Mouse (Mus musculus) limb, embryonic 14.5 days (tissue): ENCODE measurements at regions not wholly inside any gene's neighbourhood (a gene's known extent, or its start where the extent isn't known, plus 50 kb on each side); places are given as distances from the start of the nearest gene placed in this dataset.

ENCODE experiments used
- ATAC-seq: fragments of 200-750 bp; cut with Nextera tagmentation; 2 replicates; pipeline ENCODE4 v1.8.0; 2017; ENCODE audit warnings: low read depth, moderate number of reproducible peaks, moderate TSS enrichment; ENCODE audit not compliant: low FRiP score
- DNase-seq: peaks from one replicate; pipeline ENCODE4 v3.0.0-alpha.2; 2015; ENCODE audit warnings: low spot score
- H3K27ac ChIP-seq: fragments of 300-500 bp; sonication (generic); replicated peaks from 2 replicates; pipeline ENCODE4 v1.5.1; 2014; ENCODE audit warnings: low read depth, mild to moderate bottlenecking, low read length, moderate library complexity, mixed read lengths
- H3K27me3 ChIP-seq: fragments of 300-500 bp; sonication (generic); 2 replicates; pipeline ENCODE4 v1.6.1; 2014; ENCODE audit warnings: low read length, mixed read lengths; ENCODE audit not compliant: control insufficient read depth, insufficient read depth
- H3K36me3 ChIP-seq: fragments of 300-500 bp; sonication (generic); 2 replicates; pipeline ENCODE4 v1.6.1; 2014; ENCODE audit warnings: mild to moderate bottlenecking, low read length, moderate library complexity, mixed read lengths; ENCODE audit not compliant: control insufficient read depth, insufficient read depth
- H3K4me1 ChIP-seq: fragments of 300-500 bp; sonication (generic); 2 replicates; pipeline ENCODE4 v1.6.1; 2014; ENCODE audit warnings: antibody characterized with exemption, low read length, mixed read lengths; ENCODE audit not compliant: control insufficient read depth, insufficient read depth
- H3K4me2 ChIP-seq: fragments of 300-500 bp; sonication (generic); replicated peaks from 2 replicates; pipeline ENCODE4 v1.6.1; 2014; ENCODE audit warnings: low read depth, mild to moderate bottlenecking, low read length, moderate library complexity; ENCODE audit not compliant: severe bottlenecking
- H3K4me3 ChIP-seq: fragments of 300-500 bp; sonication (generic); replicated peaks from 2 replicates; pipeline ENCODE4 v1.5.1; 2014; ENCODE audit warnings: low read length
- H3K9ac ChIP-seq: fragments of 300-500 bp; sonication (generic); 2 replicates; pipeline ENCODE4 v1.6.1; 2014; ENCODE audit warnings: mild to moderate bottlenecking, low read depth, low read length, moderate library complexity; ENCODE audit not compliant: severe bottlenecking
- H3K9me3 ChIP-seq: fragments of 300-500 bp; sonication (generic); 2 replicates; pipeline ENCODE4 v1.6.1; 2016; ENCODE audit warnings: low read length; ENCODE audit not compliant: control insufficient read depth
- POLR2A ChIP-seq: fragments of 200-500 bp; IDR thresholded peaks from 2 replicates; pipeline ENCODE4 v1.8.0; 2012; ENCODE audit warnings: inconsistent platforms, mild to moderate bottlenecking, moderate library complexity, borderline replicate concordance; ENCODE audit not compliant: insufficient read depth, insufficient read length; ENCODE audit errors: extremely low read depth
- WGBS: fragments of 180-500 bp; shearing (Covaris S2); extraction: QIAGEN DNeasy Blood & Tissue Kit; methylation state at CpG from one replicate; pipeline ENCODE4 v1.1.7; 2014; 5-methylcytosine and 5-hydroxymethylcytosine counted together

DNA sequence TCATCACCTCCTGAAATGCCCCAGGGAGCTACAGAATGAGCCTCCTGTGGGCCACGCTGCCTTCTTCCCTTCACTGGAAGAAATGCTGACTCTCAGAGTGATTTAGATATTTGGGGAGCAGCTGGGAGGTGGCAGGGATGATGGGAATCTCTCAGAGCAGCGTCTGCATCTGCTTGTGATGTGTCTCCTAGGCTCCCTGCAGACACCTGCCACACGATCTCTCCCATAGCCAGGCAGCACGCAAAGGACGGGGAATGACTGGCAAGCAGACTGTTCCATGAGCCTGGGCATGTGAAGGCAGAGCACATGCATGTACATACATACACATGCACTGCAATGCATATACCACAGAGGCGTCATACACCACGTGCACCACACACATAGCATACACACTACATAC lies 133.4 kb upstream of the Gadl1 start:
- Histone ChIP-seq H3K4me2 (no peak overlapping the region), H3K9ac (no peak overlapping the region), H3K4me1 (no peaks in the 10 kb centered on the region), H3K9me3 (no peaks in the 10 kb centered on the region), H3K36me3 (no peaks in the 10 kb centered on the region), H3K27me3 (no peaks in the 10 kb centered on the region), H3K4me3 (no peak overlapping the region), H3K27ac (no peak overlapping the region)
- DNase-seq (no peak), ATAC-seq (no peak)
- 73% methylated on average over 7 of the region's 7 CpGs for WGBS
- TF ChIP-seq POLR2A: no peak

DNA sequence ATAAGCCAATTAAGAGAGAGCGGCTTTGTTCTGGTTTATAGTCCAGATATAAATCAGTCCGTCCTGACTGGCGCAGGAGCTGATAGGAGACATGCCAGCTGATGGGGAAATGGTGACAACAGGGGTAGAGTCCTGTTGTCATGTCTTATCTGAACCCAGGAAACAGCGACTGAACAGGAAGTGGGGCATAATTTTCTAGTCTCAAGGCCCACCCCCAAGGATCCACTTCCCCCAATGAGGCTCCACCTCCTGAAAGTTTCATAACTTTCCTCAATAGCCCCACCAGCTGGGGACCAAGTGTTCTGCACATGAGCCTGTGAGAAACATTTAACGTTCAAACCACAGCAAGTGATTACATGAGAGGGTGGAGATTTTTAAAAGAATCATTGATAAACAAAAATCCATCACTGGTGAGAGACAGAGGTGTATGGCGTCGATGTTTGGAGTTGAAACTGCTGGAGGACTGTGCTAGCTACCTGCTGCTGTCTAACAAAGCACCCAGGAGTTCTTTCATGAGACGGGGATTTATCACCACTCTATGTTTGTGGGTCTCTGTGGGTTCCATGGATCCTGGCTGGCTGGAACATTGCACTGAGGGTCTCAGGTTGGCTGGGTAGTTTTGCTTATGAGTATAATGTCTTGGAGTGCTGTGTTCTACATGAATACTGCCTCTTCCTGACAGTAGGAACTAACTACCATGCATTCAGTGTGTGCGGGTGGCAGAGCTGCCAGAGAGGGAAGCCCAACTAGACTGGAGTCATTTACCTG lies 132.0 kb upstream of the Gadl1 start:
- Histone ChIP-seq H3K27me3 (no peaks in the 10 kb centered on the region), H3K4me1 (no peaks in the 10 kb centered on the region), H3K9me3 (no peaks in the 10 kb centered on the region), H3K27ac (no peak overlapping the region), H3K9ac (no peak overlapping the region), H3K4me3 (no peak overlapping the region), H3K36me3 (no peaks in the 10 kb centered on the region), H3K4me2 (no peak overlapping the region)
- DNase-seq (no peak), ATAC-seq (no peak)
- no peak for TF ChIP-seq POLR2A
- WGBS: 70% methylated on average over 9 of the region's 9 CpGs

DNA sequence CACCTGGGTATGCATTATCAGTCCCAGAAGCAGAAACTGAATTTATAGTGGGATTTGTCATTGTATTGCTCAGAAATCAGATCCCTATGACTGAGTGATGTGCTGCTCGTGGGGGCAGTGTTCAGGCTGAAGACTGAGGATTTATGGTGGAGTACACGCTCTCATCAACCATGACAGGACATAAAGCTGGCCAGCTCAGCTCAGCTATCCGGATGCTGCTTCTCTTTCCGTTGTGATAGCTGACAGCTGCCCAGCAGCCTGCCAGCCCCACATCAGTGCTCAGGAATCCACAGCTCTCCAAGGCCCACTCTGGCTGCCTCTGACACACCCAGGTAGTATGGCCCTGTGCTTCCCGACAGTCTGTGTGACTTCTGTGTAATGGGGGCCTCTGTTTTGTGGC lies 130.4 kb upstream of the Gadl1 start:
- H3K27ac ChIP-seq: no peak overlapping the region
- H3K9me3 ChIP-seq: no peaks in the 10 kb centered on the region
- H3K9ac ChIP-seq: no peak overlapping the region
- ATAC-seq (no peak), DNase-seq (no peak)
- WGBS: 38% methylated on average over 5 of the region's 5 CpGs
- H3K4me1 ChIP-seq: no peaks in the 10 kb centered on the region
- H3K36me3 ChIP-seq: no peaks in the 10 kb centered on the region
- H3K4me3 ChIP-seq: no peak overlapping the region
- H3K4me2 ChIP-seq: no peak overlapping the region
- H3K27me3 ChIP-seq: no peaks in the 10 kb centered on the region
- no peak for TF ChIP-seq POLR2A

DNA sequence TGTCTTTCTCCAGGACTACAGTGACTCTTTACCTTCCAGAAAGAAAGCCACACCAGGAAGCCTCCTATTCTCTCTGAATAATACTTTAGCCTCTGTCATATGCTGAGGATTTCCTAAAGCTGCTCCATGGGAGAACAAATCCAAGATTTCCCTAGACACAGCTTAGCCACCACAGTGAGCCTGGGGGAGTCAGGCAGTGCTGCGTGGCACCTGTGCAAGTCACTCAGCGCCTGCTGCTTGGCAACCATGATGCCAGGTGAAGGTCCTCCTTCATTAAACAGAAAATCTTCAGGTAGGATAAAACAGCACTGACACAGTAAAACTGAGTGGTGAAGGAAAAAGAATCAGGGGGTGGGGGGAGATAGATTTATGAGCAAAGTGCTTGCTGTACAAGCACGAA lies 109.9 kb upstream of the Gadl1 start:
- no peaks in the 10 kb centered on the region for H3K27me3 ChIP-seq
- H3K4me3 ChIP-seq: no peak overlapping the region
- no peak overlapping the region for H3K9ac ChIP-seq
- ATAC-seq (no peak), DNase-seq (no peak)
- no peak overlapping the region for H3K4me2 ChIP-seq
- 86% methylated on average over 3 of the region's 3 CpGs for WGBS
- no peak overlapping the region for H3K27ac ChIP-seq
- H3K9me3 ChIP-seq: no peaks in the 10 kb centered on the region
- no peak for TF ChIP-seq POLR2A
- H3K36me3 ChIP-seq: no peaks in the 10 kb centered on the region
- no peaks in the 10 kb centered on the region for H3K4me1 ChIP-seq

DNA sequence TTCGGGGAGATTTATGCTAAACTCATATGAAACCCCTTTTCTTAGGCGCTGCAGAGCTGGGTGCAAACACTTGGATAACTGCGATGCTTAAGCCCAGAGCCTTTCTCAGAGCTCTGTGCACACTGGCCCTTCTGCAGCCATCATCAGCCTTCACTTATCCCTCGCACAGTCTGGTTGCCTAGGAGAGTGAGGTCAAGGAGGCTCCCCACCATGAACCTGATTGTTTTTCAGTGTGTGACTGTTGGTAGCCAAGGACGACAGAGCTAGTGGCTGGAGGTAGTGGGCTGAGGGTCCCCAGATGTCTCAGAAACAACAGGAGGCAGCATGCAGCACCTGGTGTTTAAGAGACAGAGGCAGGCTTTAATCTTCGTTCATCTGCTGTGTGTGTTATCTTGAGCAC lies 108.6 kb upstream of the Gadl1 start:
- Histone ChIP-seq H3K36me3 (no peaks in the 10 kb centered on the region), H3K9me3 (no peaks in the 10 kb centered on the region), H3K4me2 (no peak overlapping the region), H3K9ac (no peak overlapping the region), H3K4me1 (no peaks in the 10 kb centered on the region), H3K4me3 (no peak overlapping the region), H3K27me3 (no peaks in the 10 kb centered on the region), H3K27ac (no peak overlapping the region)
- ATAC-seq (no peak), DNase-seq (no peak)
- TF ChIP-seq POLR2A: no peak
- 55% methylated on average over 6 of the region's 6 CpGs for WGBS
